Mouse (Mus musculus) stomach, postnatal 0 days (tissue): Measurements from ENCODE around the gene Olfr1000. TPM values are rescaled to one million over a fixed set of nuclear protein-coding genes. Genes with fewer than 3 reads are reported as not detected.
"Not testable (repeated sequence)": the region's sequence is repeated elsewhere in the genome, so short reads cannot be mapped to it uniquely, and the experiment has no call there.

Experiments used
- ATAC-seq: fragments of 200-750 bp; cut with Nextera tagmentation; 2 replicates; pipeline ENCODE4 v1.8.0; 2017; ENCODE audit not compliant: low FRiP score, low TSS enrichment
- DNase-seq: peaks from one replicate; pipeline ENCODE4 v3.0.0-alpha.2; 2016; ENCODE audit warnings: low spot score
- H3K27ac ChIP-seq: fragments of 300-500 bp; sonication (generic); replicated peaks from 2 replicates; pipeline ENCODE4 v1.5.1; 2014; ENCODE audit warnings: mild to moderate bottlenecking, control low read depth
- H3K27me3 ChIP-seq: fragments of 300-500 bp; sonication (generic); 2 replicates; pipeline ENCODE4 v1.6.1; 2014; ENCODE audit warnings: low read length; ENCODE audit not compliant: control insufficient read depth, insufficient read depth
- H3K36me3 ChIP-seq: fragments of 300-500 bp; sonication (generic); 2 replicates; pipeline ENCODE4 v1.6.1; 2014; ENCODE audit warnings: low read length, mixed read lengths; ENCODE audit not compliant: control insufficient read depth, insufficient read depth
- H3K4me1 ChIP-seq: fragments of 300-500 bp; sonication (generic); replicated peaks from 2 replicates; pipeline ENCODE4 v1.6.1; 2014; ENCODE audit warnings: antibody characterized with exemption; ENCODE audit not compliant: control insufficient read depth, insufficient read depth
- H3K4me2 ChIP-seq: fragments of 300-500 bp; sonication (generic); replicated peaks from 2 replicates; pipeline ENCODE4 v1.6.1; 2014; ENCODE audit warnings: low read depth, mild to moderate bottlenecking, control low read depth, moderate library complexity
- H3K4me3 ChIP-seq: fragments of 300-500 bp; sonication (generic); 2 replicates; pipeline ENCODE4 v1.5.1; 2014; ENCODE audit warnings: low read depth, low read length, control low read depth
- H3K9ac ChIP-seq: fragments of 300-500 bp; sonication (generic); 2 replicates; pipeline ENCODE4 v1.6.1; 2014; ENCODE audit warnings: mild to moderate bottlenecking, low read length, control low read depth, mixed read lengths
- H3K9me3 ChIP-seq: fragments of 300-500 bp; sonication (generic); 2 replicates; pipeline ENCODE4 v1.6.1; 2016; ENCODE audit warnings: low read length; ENCODE audit not compliant: control insufficient read depth
- CTCF ChIP-seq: IDR thresholded peaks from 2 replicates; pipeline ENCODE4 v1.5.1; 2016; ENCODE audit warnings: antibody characterized with exemption, low read depth, mild to moderate bottlenecking, moderate library complexity
- EP300 ChIP-seq: optimal IDR thresholded peaks from 2 replicates; pipeline ENCODE3; 2016; ENCODE audit warnings: antibody characterized with exemption
- WGBS: fragments of 180-500 bp; shearing (Covaris S2); extraction: QIAGEN DNeasy Blood & Tissue Kit; methylation state at CpG from one replicate; pipeline ENCODE4 v1.1.7; 2014; 5-methylcytosine and 5-hydroxymethylcytosine counted together
- polyA plus RNA-seq: library from polyadenylated mRNA; unstranded; fragments of >200 nt; fragmentation: Nextera tagmentation; extraction: Ambion mirVana; gene quantifications from 2 replicates; pipeline ENCODE4 v1.2.1, GENCODE M21; 2015

Olfr1000 gene
- polyA plus RNA-seq = not detected in 2 replicates

DNA sequence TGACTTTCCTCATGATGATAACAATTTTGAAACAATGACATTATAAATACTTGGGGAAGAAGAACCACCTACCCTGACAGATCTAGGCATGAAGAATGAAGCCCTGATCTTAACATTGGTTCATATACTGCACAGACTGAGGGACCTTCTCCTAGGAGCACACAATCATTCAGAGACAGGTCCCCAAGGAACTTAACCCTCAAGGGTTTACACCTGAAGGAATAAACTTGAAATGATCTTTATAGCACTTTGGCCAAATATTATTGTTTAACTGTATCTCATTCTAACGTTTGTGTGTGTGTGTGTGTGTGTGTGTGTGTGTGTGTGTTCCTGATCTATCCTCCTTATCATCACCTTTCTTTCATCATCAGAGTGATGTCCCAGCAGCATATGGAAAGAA is at the start of gene Olfr1000:
TSS of gene Olfr1000 (minus strand) at position 101 of the 400 bp plus-strand sequence.
- 55% methylated on average over 1 of the region's 1 CpGs for WGBS
- H3K4me2 ChIP-seq = no peak within 1 kb of the TSS
- H3K9me3 ChIP-seq = no peaks in the 10 kb centered on the region
- H3K36me3 ChIP-seq = no peaks in the 10 kb centered on the region
- no peaks in the 10 kb centered on the region for H3K27me3 ChIP-seq
- TF ChIP-seq EP300 (no peak), CTCF (no peak)
- ATAC-seq (no peak), DNase-seq (no peak)
- no peak within 1 kb of the TSS for H3K9ac ChIP-seq
- H3K27ac ChIP-seq = no peak within 1 kb of the TSS
- no peak within 1 kb of the TSS for H3K4me3 ChIP-seq
- H3K4me1 ChIP-seq = no peaks in the 10 kb centered on the region

DNA sequence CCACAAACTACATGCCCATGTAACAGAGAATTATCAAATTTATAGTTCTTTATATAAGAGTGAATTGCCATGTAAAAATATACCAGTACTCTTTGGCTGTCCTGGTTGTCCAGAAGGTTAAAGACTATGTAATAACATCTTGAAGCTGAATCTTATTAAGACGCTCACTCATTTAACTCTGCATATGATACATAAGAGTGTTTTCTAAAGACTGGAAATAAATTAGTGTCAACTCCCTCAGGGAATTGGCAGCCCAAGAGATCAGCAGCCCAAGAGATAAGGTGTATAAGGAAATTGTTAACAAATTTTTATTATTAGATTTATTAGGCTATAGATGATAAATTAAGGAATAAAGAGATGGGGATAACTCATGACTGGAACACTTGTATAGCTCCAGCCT is 38.9 kb upstream of the Olfr1000 start, which contains the start of gene Olfr1002:
TSS of gene Olfr1002 (minus strand) at position 101 of the 400 bp plus-strand sequence.
- DNase-seq (no peak), ATAC-seq (no peak)
- H3K27me3 ChIP-seq = no peaks in the 10 kb centered on the region
- H3K4me3 ChIP-seq = no peak within 1 kb of the TSS
- H3K9me3 ChIP-seq = no peaks in the 10 kb centered on the region
- no peak within 1 kb of the TSS for H3K4me2 ChIP-seq
- 89% methylated on average over 1 of the region's 1 CpGs for WGBS
- H3K36me3 ChIP-seq = no peaks in the 10 kb centered on the region
- TF ChIP-seq EP300 (no peak), CTCF (no peak)
- no peak within 1 kb of the TSS for H3K27ac ChIP-seq
- no peaks in the 10 kb centered on the region for H3K4me1 ChIP-seq
- H3K9ac ChIP-seq = no peak within 1 kb of the TSS

DNA sequence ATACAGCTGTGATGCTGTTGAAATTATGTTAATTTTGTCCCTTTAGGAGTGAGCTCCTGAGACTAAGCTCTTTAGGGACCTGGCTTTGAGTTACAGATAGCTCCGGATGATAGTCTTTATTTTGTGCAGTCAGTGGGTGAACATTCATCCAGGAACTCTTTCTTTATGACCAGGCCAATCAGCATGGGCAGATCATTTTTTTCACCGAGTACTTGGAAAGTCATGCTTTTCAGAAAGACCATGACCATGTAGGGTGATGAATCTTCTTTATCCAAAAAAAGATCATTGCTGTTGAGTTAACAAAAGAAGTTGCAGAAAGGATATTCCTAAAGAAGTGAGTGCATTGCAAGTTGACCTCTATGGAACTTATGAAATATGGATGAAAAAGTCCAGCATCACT is 23.1 kb downstream of the Olfr1000 start, which contains the start of gene Olfr998:
TSS of gene Olfr998 (plus strand) at position 301 of the 400 bp plus-strand sequence.
- H3K36me3 ChIP-seq, H3K9ac ChIP-seq, H3K9me3 ChIP-seq, H3K27ac ChIP-seq, H3K27me3 ChIP-seq, H3K4me1 ChIP-seq, H3K4me3 ChIP-seq, ATAC-seq, H3K4me2 ChIP-seq, DNase-seq: not testable (repeated sequence)
- WGBS = 93% methylated on average over 2 of the region's 2 CpGs

DNA sequence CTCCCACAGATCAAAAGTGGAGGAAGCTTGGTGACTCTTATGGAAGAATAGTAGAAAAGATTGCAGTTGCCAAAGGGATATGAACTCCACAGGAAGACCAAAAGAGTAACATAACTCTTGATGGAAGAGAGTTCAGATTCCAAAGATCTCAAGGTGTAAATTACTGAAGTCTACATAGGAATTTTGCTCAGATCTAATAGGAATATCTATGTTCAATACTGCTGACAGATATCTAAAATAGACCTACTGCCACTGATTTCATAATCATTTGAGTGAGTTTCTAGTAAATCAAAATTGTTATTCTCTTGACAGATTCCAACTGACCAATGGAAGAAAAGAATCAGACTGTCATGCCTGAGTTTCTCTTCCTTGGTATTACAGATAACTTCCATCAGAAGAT is 32.8 kb downstream of the Olfr1000 start, which contains the start of gene Olfr996:
TSS of gene Olfr996 (plus strand) at position 301 of the 400 bp plus-strand sequence.
- no peak for TF ChIP-seq EP300
- no peak for TF ChIP-seq CTCF

DNA sequence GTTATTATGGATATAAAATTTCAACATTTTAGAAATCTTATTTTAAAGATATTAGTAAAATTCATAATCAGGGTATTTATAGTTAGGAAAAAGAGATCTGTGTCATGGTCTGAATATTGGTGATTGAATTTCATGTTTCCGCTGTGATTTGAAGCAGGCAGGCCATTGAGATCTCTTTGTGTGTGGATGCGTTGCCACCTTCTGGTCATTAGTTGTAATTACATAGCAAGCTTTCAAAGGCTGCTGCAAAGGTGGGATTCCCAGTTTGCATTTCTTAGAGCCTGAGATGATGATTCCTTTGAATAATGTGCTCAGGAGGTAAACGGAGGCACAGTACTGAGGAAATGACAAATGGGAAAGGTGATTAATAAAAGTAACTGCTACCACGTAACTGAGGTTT is 50.5 kb downstream of the Olfr1000 start:
- Histone ChIP-seq H3K27me3 (no peaks in the 10 kb centered on the region), H3K36me3 (no peaks in the 10 kb centered on the region), H3K4me1 (no peaks in the 10 kb centered on the region), H3K4me3 (no peak overlapping the region), H3K4me2 (no peak overlapping the region), H3K9me3 (no peaks in the 10 kb centered on the region), H3K9ac (no peak overlapping the region), H3K27ac (no peak overlapping the region)
- ATAC-seq = no peak
- WGBS = 17% methylated on average over 4 of the region's 4 CpGs
- no peak for TF ChIP-seq EP300
- peak; percentile 92 for TF ChIP-seq CTCF
- peak; percentile 17 for DNase-seq

More for the DNA sequence above, 32.8 kb downstream of the Olfr1000 start, which contains the start of gene Olfr996:
- Histone ChIP-seq H3K4me3 (no peak within 1 kb of the TSS), H3K36me3 (no peaks in the 10 kb centered on the region), H3K27ac (no peak within 1 kb of the TSS), H3K9me3 (no peaks in the 10 kb centered on the region), H3K4me1 (no peaks in the 10 kb centered on the region), H3K4me2 (no peak within 1 kb of the TSS), H3K9ac (no peak within 1 kb of the TSS), H3K27me3 (no peaks in the 10 kb centered on the region)
- no peak for DNase-seq
- ATAC-seq = no peak

DNA sequence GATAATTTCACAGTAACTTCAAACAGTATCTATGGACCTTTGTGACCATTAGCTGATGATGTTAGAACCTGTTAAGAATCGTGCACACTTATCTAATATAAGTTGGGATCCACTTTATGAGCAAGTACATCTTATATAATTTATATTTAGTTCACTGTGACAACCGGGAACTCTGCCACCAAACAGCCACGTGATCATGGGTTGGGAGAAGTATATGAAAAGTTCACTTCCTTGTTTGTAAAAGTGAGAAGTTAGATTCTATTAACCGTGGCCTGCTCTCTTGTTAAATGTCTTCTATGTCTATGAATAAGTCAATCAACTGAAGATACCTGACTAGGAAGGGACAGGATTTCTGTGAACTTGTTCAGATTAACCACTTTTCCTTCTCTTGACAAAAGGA is 51.5 kb downstream of the Olfr1000 start:
- Histone ChIP-seq H3K27me3 (no peaks in the 10 kb centered on the region), H3K4me3 (no peak overlapping the region), H3K36me3 (no peaks in the 10 kb centered on the region), H3K9ac (no peak overlapping the region), H3K4me2 (no peak overlapping the region), H3K9me3 (no peaks in the 10 kb centered on the region), H3K4me1 (no peaks in the 10 kb centered on the region), H3K27ac (no peak overlapping the region)
- TF ChIP-seq CTCF (no peak), EP300 (no peak)
- ATAC-seq (no peak), DNase-seq (no peak)
- WGBS = 19% methylated on average over 4 of the region's 4 CpGs

Other genes with a start within 250 kb of the Olfr1000 start
- not detected in 2 replicates for gene Olfr988, start 248.7 kb downstream of the Olfr1000 start, polyA plus RNA-seq
- not detected in 2 replicates for gene Olfr992, start 202.4 kb downstream of the Olfr1000 start, polyA plus RNA-seq
- gene Olfr993, start 197.0 kb downstream of the Olfr1000 start, polyA plus RNA-seq = not detected in 2 replicates
- gene Olfr994, start 175.5 kb downstream of the Olfr1000 start, polyA plus RNA-seq = not detected in 2 replicates
- not detected in 2 replicates for gene Olfr995, start 168.3 kb downstream of the Olfr1000 start, polyA plus RNA-seq
- 60.6 and 61.5 TPM in 2 replicates for gene 4833423E24Rik, start 92.9 kb downstream of the Olfr1000 start, polyA plus RNA-seq
- gene Olfr996, start 32.7 kb downstream of the Olfr1000 start, polyA plus RNA-seq = not detected in 2 replicates
- gene Olfr998, start 23.0 kb downstream of the Olfr1000 start, polyA plus RNA-seq = 0.10 TPM in 1 of 2 replicates, not detected in the other
- not detected in 2 replicates for gene Olfr1002, start 38.8 kb upstream of the Olfr1000 start, polyA plus RNA-seq
- gene Olfr154, start 52.6 kb upstream of the Olfr1000 start, polyA plus RNA-seq = not detected in 2 replicates
- gene Olfr1006, start 66.9 kb upstream of the Olfr1000 start, polyA plus RNA-seq = not detected in 2 replicates
- not detected in 2 replicates for gene Olfr1008, start 77.5 kb upstream of the Olfr1000 start, polyA plus RNA-seq
- gene Olfr1009, start 103.5 kb upstream of the Olfr1000 start, polyA plus RNA-seq = not detected in 2 replicates
- gene Olfr1012, start 150.9 kb upstream of the Olfr1000 start, polyA plus RNA-seq = not detected in 2 replicates
- gene Olfr1013, start 155.2 kb upstream of the Olfr1000 start, polyA plus RNA-seq = not detected in 2 replicates
- gene Olfr1014, start 160.8 kb upstream of the Olfr1000 start, polyA plus RNA-seq = not detected in 2 replicates
- not detected in 2 replicates for gene Olfr1015, start 170.1 kb upstream of the Olfr1000 start, polyA plus RNA-seq
- not detected in 2 replicates for gene Olfr1016, start 190.6 kb upstream of the Olfr1000 start, polyA plus RNA-seq
- not detected in 2 replicates for gene Olfr1018, start 206.6 kb upstream of the Olfr1000 start, polyA plus RNA-seq
- not detected in 2 replicates for gene Olfr1019, start 233.6 kb upstream of the Olfr1000 start, polyA plus RNA-seq
- gene Olfr1020, start 235.1 kb upstream of the Olfr1000 start, polyA plus RNA-seq = not detected in 2 replicates